Mouse (Mus musculus) heart, adult 2 months (tissue): ENCODE results near the gene Gm45021.

Experiments
- CTCF ChIP-seq: fragments of 200-600 bp; IDR thresholded peaks from 2 replicates; pipeline ENCODE4 v1.8.1; 2022; ENCODE audit warnings: antibody characterized with exemption, mild to moderate bottlenecking, moderate library complexity
- EP300 ChIP-seq: fragments of 200-500 bp; IDR thresholded peaks from 2 replicates; pipeline ENCODE4 v1.6.1; 2011; ENCODE audit warnings: low read depth, low read length, control low read depth; ENCODE audit not compliant: insufficient read depth
- POLR2A ChIP-seq: fragments of 200-500 bp; IDR thresholded peaks from 2 replicates; pipeline ENCODE4 v1.6.1; 2011; ENCODE audit warnings: mild to moderate bottlenecking, low read depth, low read length, control low read depth; ENCODE audit not compliant: insufficient read depth

GRCm38 (mm10) chr6:48600594-48600993 is 11.2 kb downstream of the Gm45021 start:
- no peak for TF ChIP-seq CTCF
- TF ChIP-seq POLR2A = no peak
- no peak for TF ChIP-seq EP300
